Mouse (Mus musculus): Measurements from ENCODE around the gene Eif5.

DNA sequence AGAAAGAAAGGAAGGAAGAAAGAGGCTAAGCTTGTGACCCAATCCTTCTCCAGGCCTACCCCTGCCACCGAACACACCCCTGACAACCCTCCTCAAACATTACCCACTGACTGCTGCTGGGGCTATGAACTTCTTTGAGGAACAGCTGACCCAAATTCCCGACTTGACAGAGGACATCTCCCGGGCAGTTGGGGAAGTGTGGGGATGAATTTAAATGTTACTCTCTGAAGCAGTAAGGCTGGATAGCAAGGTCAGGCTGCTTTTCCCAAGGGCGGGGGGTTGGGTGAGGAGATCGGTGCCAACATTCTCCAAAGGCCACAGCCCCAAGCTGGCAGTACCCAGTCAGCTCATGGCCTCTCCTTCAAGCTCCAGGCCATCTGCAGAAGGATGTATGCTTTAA, 24.1 kb upstream of the Eif5 start:
- TF ChIP-seq CTCF (IDR thresholded peaks at IDR 0.05; ENCODE audit: borderline replicate concordance, insufficient read depth, low read length) = no peak
- TF ChIP-seq POLR2A (IDR thresholded peaks at IDR 0.05; ENCODE audit: low read depth, low read length) = no peak
